Mouse (Mus musculus) megakaryocyte, embryonic 14.5 days (primary cell): ENCODE measurements around the gene Pi4k2a. TPM values are rescaled to one million over a fixed set of nuclear protein-coding genes. Genes with fewer than 3 reads are reported as not detected.
A peak's percentile ranks its signal among the peaks of the same experiment; 100 is the strongest.

Source experiments
- H3K27me3 ChIP-seq: replicated peaks from 2 replicates; pipeline ENCODE3; 2012; ENCODE audit warnings: inconsistent platforms
- H3K36me3 ChIP-seq: replicated peaks from 2 replicates; pipeline ENCODE3; 2012; ENCODE audit warnings: low read length, inconsistent platforms, mixed read lengths
- H3K4me1 ChIP-seq: 2 replicates; pipeline ENCODE4 v1.6.1; 2012; ENCODE audit warnings: inconsistent platforms
- H3K4me3 ChIP-seq: replicated peaks from 2 replicates; pipeline ENCODE3; 2012; ENCODE audit warnings: moderate library complexity, mild to moderate bottlenecking, inconsistent platforms
- H3K9me3 ChIP-seq: 2 replicates; pipeline ENCODE4 v1.6.1; 2012; ENCODE audit warnings: inconsistent platforms
- FLI1 ChIP-seq: IDR thresholded peaks from 2 replicates; pipeline ENCODE4 v1.6.1; 2012; ENCODE audit warnings: low read length, inconsistent platforms, mixed read lengths
- GATA1 ChIP-seq: IDR thresholded peaks from 3 replicates; pipeline ENCODE4 v1.6.1; 2012; ENCODE audit warnings: mixed read lengths, low read length, inconsistent platforms, borderline replicate concordance
- polyA plus RNA-seq: library from polyadenylated mRNA; stranded (reverse); fragments of >175 nt; gene quantifications from 2 replicates; pipeline ENCODE4 v1.2.3, GENCODE M21; 2012; ENCODE audit warnings: low replicate concordance; ENCODE audit not compliant: insufficient read depth

The Pi4k2a gene
- polyA plus RNA-seq, 1 experiment, result 14.6 TPM

DNA sequence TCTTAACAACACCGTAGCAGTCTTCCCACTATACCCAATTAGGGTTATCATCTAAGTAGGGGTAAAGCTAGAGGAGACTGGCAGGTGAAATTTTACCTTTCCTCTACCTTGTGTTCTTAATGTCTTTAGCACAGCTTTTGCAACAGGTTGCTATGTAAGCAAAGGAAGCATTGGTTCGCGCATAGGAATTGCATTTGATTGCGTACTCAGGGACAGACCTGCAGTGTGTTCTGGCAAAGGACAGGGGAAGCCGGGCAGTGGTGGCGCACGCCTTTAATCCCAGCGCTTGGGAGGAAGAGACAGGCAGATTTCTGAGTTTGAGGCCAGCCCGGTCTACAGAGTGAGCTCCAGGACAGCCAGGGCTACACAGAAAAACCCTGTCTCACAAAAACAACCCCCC, 27.9 kb downstream of the Pi4k2a start:
- Histone ChIP-seq H3K27me3 (no peaks in the 10 kb centered on the region), H3K4me3 (no peak overlapping the region), H3K36me3 (peaks cover 90% of the 10 kb centered on the region), H3K4me1 (no peaks in the 10 kb centered on the region), H3K9me3 (no peaks in the 10 kb centered on the region)
- TF ChIP-seq GATA1 (no peak), FLI1 (no peak)

DNA sequence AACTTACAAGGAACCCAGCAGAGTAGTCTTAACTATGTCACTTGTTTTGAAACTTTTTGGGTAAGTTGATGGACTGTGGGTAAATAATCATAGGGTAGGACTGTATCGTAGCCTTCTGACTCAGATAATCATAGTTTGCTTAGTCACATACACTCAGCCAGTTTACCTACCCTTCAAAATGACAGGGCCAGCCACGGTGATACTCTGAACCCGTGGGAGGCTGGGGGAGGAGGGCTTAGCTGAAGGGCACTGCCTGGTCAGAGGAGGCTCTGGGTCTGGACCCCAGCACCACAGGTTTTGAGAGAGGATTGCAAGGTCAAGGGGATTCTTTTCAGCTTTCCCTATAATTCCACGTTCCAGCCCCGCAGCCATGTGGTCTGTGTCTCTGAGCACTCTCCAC, 28.3 kb downstream of the Pi4k2a start:
- Histone ChIP-seq H3K4me3 (no peak overlapping the region), H3K36me3 (peaks cover 90% of the 10 kb centered on the region), H3K9me3 (no peaks in the 10 kb centered on the region), H3K27me3 (no peaks in the 10 kb centered on the region), H3K4me1 (no peaks in the 10 kb centered on the region)
- TF ChIP-seq GATA1, result no peak
- no peak for TF ChIP-seq FLI1

DNA sequence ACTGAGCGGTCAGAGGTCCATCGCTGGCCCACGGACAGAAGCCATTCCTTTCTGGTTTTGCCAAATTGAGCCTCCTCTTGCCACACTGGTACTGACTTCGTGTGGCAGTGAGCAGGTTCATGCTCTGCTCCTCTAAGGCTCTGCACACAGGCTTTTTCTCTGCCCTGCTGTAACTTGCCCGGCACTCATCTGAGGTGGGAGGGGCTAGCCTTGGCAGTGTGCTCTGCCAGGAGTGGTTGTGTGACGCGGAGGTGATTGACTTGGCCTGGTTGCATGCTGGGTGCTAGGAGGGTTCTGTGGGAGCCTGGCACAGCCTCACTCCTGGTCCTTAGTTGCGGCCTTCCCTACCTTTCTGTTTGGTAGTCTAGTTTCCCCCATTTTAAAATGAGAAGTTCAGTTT, 30.2 kb downstream of the Pi4k2a start:
- TF ChIP-seq GATA1, result no peak
- no peak for TF ChIP-seq FLI1
- H3K36me3 ChIP-seq, result peaks cover 95% of the 10 kb centered on the region
- no peaks in the 10 kb centered on the region for H3K9me3 ChIP-seq
- H3K4me1 ChIP-seq, result peaks cover 11% of the 10 kb centered on the region
- H3K4me3 ChIP-seq, result no peak overlapping the region
- H3K27me3 ChIP-seq, result no peaks in the 10 kb centered on the region

DNA sequence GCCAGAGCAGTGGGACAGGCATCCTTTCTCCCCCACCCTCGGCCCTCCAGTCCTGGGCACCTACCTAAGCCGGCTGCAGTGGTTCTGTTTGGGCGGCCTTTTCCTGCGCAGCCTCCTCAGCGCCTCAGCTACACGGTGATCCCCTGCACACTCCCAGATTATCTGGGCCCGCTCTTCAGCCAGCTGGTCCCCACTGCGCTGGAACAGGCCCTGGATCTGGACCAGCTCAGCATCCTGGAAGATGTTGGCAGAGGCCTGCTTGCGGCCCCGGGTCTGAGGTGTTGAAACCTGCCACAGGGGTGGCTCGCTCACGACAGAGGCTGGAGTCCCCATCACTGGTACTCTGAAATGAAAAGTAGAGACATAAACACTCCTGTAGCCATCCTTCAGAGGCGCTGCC, 34.4 kb downstream of the Pi4k2a start:
- TF ChIP-seq GATA1 (no peak), FLI1 (no peak)
- peaks cover 58% of the 10 kb centered on the region for H3K36me3 ChIP-seq
- H3K9me3 ChIP-seq, result no peaks in the 10 kb centered on the region
- peaks cover 53% of the 10 kb centered on the region for H3K4me1 ChIP-seq
- no peaks in the 10 kb centered on the region for H3K27me3 ChIP-seq
- H3K4me3 ChIP-seq, result no peak overlapping the region

DNA sequence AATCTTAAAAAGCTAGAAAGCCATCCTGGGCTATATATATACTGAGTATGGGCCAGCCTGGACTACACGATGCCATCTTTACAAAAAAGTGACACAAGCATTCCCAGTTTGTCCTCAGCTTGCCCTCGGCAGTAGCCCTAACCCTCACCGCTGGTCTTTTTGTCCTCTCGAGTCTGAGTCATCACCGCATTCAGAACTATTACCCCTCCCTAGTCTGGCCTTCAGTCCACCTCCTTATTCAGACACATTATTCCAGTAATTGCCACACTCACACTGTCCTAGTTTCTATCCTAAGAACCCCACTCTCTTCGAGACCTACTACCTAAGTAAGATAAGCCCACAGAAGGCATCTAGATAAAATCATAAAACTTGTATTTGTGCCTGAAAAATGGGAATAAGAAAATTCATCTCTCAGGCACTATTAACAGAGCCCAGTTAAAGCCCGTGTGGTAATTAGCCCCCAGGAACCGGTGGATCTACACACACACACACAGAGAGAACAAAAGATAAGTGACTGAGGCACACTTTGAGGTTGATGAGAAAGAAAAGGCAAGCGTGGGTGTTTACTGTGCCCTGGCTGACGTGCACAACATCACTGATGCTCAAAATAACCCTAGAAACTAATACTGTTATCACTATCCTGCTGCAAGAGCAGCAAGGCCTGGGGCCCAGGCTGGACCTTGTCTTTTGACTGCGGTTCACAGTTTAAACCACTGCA, 35.4 kb downstream of the Pi4k2a start:
- Histone ChIP-seq H3K27me3 (no peaks in the 10 kb centered on the region), H3K4me3 (peak overlapping the region; percentile 67), H3K36me3 (peaks cover 49% of the 10 kb centered on the region), H3K4me1 (peaks cover 63% of the 10 kb centered on the region), H3K9me3 (no peaks in the 10 kb centered on the region)
- TF ChIP-seq FLI1 (no peak), GATA1 (no peak)

DNA sequence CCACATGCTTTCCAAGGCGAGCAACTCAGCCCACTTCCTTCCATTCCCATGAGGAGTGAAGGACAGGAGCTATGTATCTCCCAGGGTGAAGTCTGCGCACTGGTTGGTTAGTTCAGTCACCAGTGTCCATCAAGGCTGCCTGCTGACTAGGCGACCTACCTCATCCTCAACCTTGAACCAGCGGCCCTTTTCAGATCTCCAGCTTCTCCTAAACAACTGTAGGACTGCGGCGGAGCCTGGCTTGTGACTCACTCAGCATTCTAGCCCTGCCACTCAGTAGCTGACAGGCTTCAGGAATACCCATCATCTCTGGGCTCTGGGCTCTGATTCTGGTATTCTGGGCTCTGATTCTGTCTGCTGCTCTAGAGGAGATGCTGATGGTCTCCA, 35.9 kb downstream of the Pi4k2a start:
- Histone ChIP-seq H3K9me3 (no peaks in the 10 kb centered on the region), H3K4me1 (peaks cover 68% of the 10 kb centered on the region), H3K27me3 (no peaks in the 10 kb centered on the region), H3K4me3 (peak overlapping the region; percentile 67), H3K36me3 (peaks cover 43% of the 10 kb centered on the region)
- TF ChIP-seq FLI1 (no peak), GATA1 (no peak)

DNA sequence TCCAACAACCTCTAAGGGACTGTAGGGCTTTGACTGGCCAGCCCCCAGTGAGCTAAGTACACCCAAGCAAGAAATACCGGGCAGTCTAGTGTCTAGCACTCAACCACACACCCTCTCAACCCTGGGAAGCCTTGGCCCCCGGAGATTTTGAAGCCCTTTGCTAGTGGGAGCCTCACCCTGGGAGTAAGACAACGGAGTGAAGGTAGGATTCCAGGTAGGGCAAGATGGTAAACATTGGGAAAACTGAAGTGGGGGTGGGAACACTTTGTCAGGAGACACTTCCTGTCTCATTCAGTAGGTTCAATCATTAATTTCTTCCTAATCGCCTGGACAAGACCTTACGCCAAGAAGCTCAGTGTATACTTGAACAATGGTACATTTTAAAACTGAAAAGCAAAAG, 36.8 kb downstream of the Pi4k2a start:
- Histone ChIP-seq H3K36me3 (peaks cover 35% of the 10 kb centered on the region), H3K9me3 (no peaks in the 10 kb centered on the region), H3K4me3 (no peak overlapping the region), H3K4me1 (peaks cover 74% of the 10 kb centered on the region), H3K27me3 (no peaks in the 10 kb centered on the region)
- no peak for TF ChIP-seq GATA1
- no peak for TF ChIP-seq FLI1

DNA sequence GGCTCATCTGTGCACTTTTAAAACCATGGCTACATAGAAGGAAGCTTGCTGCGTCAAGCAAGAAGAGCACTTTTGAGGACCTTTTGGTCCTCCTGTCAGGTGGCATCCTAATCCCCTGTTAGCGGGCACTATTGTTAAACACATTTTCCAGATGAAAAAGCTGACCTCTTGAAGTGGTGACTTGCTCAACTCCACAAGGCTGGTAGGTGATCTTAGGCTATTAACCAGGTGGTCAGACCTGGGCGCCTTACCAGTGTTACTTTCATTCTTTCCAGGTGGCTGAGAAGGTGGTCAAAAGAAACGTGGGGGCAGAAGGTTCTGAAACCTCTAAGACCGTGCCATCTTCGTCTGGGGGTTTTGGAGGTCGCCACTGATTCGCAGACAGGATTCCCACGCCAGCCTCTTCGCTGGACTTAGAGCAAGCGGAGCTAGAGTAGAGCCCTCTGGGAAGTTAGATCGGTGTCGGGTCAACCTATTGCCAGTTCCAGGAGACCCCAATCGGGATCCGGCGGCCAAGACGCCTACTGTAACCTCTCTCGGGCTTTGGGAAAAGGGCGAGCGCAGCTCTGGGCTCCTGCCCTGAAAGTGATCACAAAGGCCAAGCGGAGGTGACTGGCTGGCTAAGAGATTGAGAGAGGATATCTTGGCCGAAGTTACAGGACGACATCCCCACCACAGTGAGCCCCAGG, 37.9 kb downstream of the Pi4k2a start:
- Histone ChIP-seq H3K4me1 (peaks cover 74% of the 10 kb centered on the region), H3K4me3 (peak overlapping the region; percentile 95)

DNA sequence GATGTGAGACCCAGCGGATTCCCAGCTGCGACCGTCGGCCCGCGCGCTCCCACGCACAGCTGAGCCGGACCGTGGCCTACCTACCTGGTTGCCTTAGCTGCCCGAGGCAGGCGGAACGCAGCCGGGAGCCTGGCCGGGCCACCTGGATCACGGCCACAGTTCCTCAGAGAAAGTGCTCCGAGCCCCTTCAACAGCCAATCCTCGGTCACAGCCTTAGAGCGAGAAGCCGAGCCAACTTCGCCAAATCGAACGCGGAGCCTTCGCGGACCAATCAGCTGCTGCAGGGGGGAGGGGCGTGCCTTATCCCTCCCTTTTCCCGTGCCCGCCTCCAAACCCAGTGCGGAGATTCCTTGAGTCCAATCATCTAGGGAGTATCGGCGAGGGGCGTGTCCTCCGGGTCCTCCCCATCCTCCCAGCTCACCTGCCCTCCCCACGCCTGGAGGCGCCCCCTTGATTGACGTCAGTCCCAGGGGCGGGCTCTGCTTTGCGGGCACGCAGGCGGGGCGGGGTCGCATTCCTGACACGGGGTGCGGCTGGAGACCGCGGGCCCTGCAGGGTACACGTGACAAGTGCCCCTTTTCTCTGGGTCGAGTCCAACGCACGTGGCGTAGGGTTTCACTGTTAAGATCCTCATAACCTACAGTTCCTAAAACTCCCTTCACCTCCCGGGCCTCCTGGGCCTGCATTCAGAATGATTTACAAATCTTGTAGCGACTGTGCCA, 38.7 kb downstream of the Pi4k2a start, which contains the start of gene Avpi1:
TSS of gene Avpi1 (minus strand) at position 273 of the 722 bp plus-strand sequence.
- H3K4me3 ChIP-seq, result peak within 1 kb of the TSS; percentile 95
- peaks cover 76% of the 10 kb centered on the region for H3K4me1 ChIP-seq
- H3K9me3 ChIP-seq, result no peaks in the 10 kb centered on the region
- H3K36me3 ChIP-seq, result peaks cover 16% of the 10 kb centered on the region
- no peak for TF ChIP-seq GATA1
- TF ChIP-seq FLI1, result no peak
- H3K27me3 ChIP-seq, result no peaks in the 10 kb centered on the region

More for the DNA sequence above, 37.9 kb downstream of the Pi4k2a start:
- Histone ChIP-seq H3K27me3 (no peaks in the 10 kb centered on the region), H3K9me3 (no peaks in the 10 kb centered on the region), H3K36me3 (peaks cover 23% of the 10 kb centered on the region)
- TF ChIP-seq FLI1 (no peak), GATA1 (no peak)
